Mouse (Mus musculus) olfactory bulb, adult 2 months (tissue): ENCODE results near the gene Nars2.

Source experiments
- CTCF ChIP-seq: fragments of 200-500 bp; IDR thresholded peaks from 2 replicates; pipeline ENCODE4 v1.5.1; 2012; ENCODE audit warnings: low read depth, mild to moderate bottlenecking, low read length, moderate library complexity; ENCODE audit not compliant: insufficient read depth
- POLR2A ChIP-seq: fragments of 200-500 bp; IDR thresholded peaks from 2 replicates; pipeline ENCODE4 v1.6.1; 2012; ENCODE audit warnings: mild to moderate bottlenecking, low read depth, low read length, moderate library complexity; ENCODE audit not compliant: insufficient read depth

GRCm38 (mm10) chr7:96922927-96923326 is 28.4 kb upstream of the Nars2 start:
- TF ChIP-seq CTCF (no peak), POLR2A (no peak)
